Mouse (Mus musculus): ENCODE measurements around the gene Ubp1.
"Not testable (repeated sequence)": the region's sequence is repeated elsewhere in the genome, so short reads cannot be mapped to it uniquely, and the experiment has no call there.

The Ubp1 gene

DNA sequence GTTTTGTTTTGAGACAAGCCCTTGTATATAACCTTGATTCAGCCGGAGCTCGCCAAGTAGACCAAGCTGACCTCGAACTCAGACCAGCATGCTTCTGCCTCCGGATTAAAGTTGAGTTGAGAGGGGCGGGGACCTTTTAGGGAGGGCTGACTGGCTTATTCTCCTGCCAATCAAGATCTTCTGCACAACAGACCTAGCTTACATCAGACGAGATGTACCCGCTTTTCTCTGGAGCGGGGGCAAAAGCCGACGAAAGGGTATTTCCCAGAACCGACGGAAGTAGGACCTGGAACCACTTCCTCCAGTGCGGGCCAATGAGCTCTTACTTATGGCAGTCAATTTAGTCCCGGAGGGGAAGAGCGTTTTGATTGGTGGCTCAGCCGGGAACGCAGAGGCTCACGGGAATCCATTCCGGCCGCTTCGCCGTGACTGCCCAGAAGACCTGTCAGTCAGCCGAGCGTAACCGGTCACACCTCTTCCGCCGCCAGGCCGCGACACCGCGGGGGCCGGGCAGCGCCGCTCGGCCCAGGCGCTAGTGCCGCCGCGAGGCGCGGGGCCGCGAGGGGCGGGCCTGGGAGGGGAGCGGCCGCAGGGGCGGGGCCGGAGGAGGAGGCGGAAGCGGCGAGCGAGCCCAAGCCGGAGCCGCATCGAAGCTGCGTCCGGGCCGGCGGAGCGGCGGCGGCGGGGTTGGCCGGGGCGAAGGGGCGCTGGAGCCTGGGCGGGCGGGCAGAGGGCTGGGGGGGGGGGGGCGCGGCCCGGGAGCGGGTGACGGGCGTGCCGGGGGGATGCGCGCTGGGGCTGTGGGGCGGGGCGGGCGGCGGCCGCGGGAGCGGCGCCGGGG lies at the start of gene Ubp1:
Gene Ubp1, plus strand, starts transcription at position 401 of the 841 bp plus-strand sequence.
- peak; percentile 99 for DNase-seq

DNA sequence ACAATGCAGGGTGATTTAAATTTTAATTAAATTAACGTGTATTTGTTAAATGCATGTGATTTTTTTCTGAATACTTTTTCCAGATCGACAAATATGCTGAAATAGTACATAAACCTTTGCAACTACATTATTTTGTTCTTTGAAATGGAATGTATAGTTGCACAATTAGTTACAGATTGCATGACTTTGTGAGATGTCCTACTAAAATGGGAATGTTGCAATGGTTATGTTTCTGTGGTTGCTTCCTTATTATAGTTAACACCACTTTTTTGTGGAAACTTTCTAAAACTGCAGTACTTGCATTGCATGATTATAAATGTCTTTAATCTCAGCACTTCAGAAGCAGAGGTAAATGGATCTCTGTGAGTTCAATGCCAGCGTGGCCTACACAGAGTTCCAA lies 35.8 kb upstream of the Ubp1 start:
- no peak for DNase-seq

DNA sequence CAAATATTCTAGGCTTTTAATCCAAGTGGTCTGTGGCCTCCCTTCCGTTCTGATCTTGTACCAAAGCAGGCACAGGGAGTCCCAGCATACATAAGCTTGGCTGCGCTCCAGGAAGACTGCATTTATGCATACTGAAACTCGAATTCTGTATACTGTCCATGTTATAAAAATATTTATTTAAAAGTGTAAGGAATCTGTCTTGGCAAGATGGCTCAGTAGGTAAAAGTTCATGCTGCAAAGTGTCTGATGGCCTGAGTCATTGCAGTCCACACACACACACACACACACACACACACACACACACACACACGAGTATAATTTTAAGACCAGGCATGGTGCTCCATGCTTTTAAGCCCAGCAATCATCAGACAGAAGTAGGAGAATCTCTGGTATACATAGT lies 27.6 kb upstream of the Ubp1 start:
- DNase-seq: no peak

DNA sequence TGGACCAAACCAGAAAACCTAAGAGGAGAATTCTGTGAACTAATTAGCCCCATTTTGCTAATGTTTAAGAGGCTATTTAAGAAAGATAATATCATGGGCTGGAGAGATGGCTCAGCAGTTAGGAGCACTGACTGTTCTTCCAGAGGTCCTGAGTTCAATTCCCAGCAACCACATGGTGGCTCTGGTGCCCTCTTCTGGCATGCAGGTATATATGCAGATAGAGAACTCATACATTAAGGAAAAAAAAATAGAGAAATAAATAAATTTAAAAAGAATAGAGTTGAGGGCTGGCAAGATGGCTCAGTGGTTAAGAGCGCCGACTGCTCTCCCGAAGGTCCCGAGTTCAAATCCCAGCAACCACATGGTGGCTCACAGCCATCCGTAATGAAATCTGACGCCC lies 26.4 kb upstream of the Ubp1 start:
- DNase-seq: not testable (repeated sequence)

DNA sequence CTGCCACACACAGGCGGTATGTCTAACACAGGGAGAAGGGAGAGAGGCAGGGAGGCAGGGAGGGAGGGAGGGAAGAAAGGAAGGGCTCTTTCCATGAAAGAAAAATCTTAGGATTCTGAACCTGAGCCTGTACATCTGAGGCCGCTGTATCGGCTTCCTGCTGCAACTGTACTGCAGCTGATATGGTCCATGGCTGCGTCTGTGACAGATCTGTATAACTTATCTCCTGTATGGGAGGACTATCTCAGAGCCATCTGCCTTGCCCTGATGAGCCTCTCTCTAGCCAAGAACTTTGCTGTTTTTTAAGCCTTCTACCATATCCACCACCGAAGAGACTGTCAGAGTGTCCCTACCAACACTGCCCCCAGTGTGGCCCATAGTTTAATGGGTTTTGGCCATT lies 14.9 kb upstream of the Ubp1 start:
- DNase-seq: no peak

DNA sequence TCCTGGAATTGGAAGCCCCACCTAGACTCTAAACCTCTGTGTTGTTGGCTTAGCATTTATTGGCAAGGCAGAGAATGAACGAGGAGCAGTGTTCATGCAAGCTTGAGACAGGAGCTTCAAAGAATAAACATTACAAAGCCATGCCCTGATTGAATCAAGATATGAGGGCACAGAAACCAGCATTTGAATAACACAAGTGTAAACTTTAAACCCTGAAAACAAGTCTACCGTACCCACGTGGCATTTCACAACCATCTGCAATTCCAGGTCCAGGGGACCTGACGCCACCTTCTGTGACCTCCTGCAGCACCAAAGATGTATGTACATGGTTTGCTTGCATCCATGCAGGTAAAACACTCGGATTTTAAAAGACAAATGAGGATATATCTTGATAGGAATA lies 8.1 kb upstream of the Ubp1 start:
- DNase-seq: no peak

DNA sequence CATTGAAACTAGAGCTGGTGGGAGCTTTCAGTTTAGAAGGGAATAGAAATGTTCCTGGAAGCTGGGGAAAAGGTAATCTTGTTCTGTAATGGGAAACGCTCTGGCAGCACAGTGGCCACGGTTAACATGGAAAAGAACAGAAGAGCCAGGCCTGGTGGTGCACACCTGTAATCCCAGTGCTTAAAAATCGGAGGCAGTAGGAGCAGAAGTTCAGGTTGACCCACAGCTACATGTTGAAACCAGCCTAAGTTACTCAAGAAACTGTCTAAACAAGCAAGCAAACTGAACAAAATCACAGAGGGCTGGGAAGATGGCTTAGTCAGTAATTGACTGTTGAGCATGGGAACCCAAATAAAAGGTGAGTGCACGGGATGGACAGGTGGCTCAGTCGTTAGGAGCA lies 5.9 kb upstream of the Ubp1 start:
- DNase-seq: no peak

DNA sequence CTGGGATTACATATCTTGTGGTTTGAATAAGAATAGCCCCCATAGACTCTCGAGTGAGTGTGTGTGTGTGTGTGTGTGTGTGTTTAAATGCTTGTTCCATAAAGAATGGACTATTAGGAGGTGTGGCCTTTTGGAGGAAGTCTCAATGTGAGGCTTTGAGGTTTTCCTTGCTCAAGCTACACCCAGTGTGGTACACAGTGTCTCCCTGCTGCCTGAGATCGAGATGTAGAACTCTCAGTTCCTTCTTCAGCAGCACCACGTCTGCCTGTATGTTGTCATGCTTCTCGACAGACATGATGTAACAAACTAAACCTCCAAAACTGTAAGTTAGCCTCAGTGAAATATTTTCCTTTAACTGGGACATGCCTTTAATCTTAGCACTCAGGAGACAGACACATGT lies 2.1 kb upstream of the Ubp1 start:
- peak; percentile 30 for DNase-seq

DNA sequence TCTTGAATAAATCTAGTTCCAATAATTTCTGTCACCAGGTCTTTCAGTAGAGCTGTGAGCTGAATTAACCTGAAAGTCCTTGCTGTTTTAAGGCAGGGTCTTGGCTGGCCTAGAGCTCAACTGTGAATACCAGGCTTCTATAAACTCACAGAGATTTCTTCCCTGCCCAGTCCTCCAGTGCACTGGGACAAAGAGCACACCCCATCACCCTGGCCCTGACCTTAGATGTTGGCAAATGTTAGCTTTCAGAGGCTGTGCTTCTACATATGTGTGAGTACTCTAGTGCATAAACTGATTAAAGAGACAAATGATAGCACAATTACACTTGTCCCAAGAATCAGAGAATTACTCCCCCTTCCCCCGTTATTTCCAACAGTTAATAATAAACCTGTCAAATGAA lies 1.1 kb upstream of the Ubp1 start:
- no peak for DNase-seq

DNA sequence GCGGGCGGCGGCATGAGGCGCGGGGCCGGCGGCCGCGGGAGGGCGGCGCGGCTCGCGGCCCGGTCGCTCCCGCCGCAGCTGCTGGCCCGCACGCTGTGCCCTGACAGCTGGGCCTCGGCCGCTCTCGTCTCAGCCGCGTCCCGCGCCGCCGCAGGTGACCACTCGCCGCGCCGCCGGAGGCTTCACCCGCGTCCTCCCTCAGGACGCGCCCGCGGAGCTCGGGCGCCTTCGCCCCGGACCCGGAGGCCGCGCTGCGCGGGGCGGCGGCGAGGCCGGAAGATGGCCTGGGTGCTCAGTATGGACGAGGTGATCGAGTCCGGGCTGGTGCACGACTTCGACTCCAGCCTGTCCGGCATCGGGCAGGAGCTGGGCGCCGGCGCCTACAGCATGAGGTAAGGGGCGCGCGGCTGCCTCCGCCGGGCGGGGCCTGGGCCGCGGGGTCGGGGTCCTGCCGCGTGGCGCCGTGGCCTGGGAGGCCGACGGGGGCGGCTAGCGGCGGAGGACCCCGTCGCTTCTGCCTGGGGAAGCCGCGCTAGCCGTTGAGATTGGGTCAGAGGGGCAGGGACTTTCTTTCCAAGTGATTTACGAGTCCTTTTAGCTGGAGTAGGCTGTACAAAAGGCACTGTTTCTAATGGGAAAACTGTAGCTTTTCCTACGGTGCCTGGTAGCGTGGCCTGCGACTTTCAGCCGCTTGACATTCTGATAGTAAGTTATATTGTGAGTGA lies 803 bp downstream of the Ubp1 start:
- DNase-seq: no peak

DNA sequence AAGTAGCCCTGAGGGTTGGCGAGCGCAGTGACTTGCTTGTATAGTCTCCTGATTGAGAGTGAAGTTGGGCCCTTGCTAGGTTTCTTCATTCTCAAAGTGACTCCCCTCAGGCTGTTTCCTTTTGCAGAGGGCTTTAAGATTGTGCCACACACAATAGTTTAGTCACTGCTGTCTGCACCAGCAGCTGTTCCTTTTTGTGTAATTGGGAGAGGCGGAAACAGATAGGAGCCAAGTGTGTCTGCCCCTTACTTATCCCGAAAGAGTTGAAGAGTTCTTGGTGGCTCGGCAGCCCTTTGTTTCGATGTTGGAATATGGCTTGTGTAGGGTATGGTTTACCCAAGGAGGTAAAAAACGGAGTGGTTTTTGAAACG lies 1.4 kb downstream of the Ubp1 start:
- DNase-seq: no peak

DNA sequence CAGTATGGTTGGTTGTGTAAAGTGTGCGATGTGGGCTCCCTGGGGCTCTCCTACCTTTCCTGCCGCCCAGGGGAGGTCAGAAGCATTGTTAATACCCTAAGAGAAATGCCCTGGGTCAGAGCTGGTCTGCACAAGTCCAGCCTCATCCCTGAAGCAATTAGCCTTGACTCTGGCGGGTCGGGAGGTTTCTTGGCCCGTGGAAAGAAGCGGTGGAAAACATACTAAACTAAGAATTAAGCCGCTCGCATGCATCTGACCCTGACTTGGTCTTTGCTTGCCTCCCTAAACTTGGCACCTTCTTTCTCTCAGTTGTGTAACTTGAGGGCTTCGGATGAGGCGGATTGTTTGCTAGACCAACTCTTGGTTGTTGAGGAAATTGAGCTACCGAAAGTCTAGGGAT lies 1.8 kb downstream of the Ubp1 start:
- no peak for DNase-seq

DNA sequence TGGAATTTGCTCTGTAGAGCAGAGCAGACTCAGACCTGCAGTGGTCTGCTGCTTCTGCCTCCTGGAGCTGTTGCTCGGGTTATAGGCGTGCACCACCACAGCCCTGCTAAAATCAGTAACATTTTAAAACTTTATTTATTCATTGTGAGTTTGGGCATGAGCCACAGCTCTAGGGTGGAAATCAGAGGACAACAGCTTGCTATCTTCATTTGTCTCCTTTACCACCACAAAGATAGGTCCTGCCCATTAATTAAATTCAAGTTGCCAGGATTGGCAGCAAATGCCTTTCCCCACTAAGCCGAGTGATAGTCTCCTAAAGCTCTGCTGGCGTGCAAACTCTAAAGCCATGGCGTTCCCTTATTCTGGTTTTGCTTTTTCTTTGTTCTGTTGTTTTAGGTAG lies 4.9 kb downstream of the Ubp1 start:
- DNase-seq: no peak

DNA sequence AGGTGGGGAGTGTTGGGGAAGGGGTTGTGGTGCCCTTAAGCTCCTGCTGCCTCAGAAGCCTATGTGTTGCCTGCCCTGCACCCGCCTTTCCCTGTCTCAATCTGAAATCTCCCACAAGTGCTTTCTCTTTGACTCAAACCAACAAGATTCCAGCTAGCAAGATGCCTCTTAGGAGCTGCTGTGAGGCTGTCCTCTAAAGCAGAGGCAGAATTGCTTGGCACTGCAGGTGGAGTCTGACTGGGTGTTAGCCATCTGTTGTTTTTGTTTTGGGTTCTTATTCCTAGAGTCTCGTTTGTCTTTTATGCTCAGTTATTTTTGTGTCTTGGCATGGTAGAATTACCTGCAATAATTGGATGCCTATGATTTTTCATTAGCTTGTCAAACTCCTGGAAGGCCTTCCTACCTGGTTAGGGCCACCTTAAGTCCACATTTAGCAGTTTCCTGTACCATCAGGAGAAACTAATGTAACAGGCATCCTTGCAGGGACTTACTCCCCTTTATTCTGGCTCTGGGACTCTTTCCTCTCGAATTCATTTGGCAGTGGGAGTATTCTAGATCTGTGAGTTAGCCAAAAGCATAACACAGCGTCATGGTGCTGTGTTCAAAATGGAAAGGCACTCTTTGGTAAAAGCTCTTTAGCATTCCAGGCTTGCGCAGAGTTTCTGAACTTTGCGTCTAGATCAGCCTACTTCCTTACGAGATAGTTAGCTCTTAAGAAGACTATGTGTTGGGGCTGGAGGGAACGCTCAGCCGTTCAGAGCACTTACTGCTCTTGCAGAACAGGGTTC lies 8.5 kb downstream of the Ubp1 start:
- peak; percentile 36 for DNase-seq

DNA sequence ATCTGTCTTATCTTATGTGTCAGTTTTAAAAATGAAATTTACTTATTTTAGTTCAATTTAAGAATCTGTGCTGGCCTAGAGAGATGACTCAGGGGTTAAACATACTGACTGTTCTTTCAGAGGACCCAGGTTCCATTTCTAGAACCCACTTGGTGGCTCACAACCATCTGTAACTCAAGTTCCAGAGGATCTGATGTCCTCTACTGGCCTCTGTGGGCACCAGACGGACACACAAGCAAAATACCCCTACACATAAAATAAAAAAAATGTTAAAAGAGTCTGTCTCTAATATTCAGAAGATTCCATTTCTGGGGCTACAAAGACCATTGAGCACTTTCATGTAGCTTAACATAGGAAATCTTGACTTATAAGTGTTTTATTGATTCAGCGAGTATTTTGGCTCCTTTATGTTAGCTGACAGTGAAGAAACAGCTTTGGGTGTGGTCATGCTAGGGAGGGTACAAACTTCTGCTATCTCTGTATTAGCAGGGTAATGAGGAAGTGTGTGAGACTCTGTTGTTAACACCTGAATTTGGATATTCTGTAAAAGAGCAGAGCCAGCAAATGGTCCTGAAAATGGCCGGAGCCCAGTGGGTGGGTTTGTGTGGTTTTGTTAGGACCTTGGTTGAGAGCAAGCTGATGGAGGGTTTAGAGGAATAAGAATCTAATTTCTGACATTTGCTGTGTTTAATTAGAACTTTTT lies 10.5 kb downstream of the Ubp1 start:
- DNase-seq: no peak

DNA sequence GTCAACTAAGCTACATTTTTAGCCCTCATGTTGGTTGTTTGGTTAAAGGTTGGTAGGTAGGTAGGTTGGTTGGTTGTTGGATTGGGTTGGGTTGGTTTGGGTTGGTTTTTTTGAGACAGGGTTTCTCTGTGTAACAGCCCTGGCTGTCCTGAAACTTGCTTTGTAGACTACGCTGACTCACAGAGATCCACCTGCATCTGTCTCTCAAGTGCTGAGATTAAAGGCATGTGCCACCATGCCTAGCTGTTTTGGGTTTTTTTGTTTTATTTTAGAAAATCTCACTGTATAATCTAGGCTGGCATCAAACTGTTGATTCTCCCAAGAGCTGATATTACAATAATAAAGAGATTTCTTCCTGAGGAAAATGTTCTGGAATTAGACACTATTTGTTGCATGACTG lies 12.6 kb downstream of the Ubp1 start:
- no peak for DNase-seq

DNA sequence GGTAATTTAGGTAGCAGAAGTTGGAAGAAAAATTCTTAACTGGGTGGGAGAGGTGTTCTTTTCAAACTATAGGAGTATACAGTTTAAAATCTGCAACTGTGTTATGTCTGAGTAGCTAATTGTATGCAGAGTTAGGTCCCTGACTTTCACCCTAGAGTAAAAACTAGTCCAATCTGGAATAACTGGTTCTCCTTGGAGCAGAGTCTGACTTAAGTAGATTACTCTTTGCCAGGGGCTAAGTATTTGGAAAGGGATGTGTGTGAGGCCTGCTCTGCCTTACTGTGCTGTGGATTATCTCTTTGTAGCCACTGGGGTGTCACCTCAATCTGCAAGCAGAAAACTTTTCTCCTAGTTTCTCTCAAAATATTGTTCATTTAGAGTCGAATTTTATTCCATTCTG lies 16.5 kb downstream of the Ubp1 start:
- DNase-seq: no peak

DNA sequence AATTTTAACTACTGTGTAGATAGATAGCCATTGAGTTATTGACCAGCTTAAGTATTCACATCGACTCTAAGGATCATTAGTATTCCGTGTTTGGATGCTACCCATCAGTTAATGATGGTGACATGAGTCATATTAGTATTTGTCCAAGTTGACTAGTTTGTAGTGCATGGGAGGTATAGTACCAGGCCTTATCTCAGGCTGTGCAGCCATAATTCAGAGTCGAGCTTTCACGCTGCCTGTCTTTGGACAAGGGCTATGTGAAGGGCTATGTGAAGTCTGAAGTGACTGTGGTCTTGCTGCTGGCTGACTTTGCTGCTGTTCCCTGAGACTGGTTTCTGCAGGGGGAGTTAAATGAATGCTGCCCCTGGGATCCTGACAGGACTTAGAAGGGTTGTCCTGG lies 27.0 kb downstream of the Ubp1 start:
- DNase-seq: no peak

DNA sequence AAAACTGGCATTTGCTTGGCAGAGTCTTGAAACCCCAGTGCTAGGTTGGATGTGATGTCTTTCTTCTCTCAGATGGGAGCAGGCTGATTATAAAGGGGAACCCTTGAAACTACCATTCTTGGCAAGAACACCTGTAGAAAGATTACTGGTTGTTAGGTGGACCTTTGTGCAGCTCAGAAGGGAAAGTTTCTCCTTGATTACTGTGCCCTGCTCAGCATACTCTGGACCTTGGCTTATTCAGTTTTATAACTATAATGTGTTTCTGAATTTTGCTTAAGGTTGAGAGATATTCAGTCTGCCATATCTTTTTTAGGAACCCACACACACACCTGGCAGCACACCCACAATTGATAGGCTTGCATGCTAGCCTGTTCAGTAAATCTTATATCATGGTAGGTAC lies 33.0 kb downstream of the Ubp1 start:
- no peak for DNase-seq

DNA sequence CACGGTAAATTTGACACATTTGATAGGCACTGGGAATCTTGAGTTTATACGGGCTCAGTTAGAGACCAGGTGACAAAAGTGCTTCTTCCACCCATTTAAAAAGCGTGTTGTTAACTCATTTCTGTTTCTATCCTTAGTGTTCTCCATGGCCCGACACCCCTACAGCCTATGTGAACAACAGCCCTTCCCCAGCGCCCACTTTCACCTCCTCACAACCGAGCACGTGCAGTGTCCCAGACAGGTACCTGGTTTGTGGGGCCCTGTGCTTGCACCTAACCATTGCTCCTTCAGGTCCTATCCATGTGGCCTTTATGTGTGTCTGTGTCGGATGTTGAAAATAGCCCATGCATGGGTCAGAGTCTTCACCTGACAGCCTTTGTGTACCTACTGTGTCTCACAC lies 33.7 kb downstream of the Ubp1 start:
- DNase-seq: no peak

DNA sequence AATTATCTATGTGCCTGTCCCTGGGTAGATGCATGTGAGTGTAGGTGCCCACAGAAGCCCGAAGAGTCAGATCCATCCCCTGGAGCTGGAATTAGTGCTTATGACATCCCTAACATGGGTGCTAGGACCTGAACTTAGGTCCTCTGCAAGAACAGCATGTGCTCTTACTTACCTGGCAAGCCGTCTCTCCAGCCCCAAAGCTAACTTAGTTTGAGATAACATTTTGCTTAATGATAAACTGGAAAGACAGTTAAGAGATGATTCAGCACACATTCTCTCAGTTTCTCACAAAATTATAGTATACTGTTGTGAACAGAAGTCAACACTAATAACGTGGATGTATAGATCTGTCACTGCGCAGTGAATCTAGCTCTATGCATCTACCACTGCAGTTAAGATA lies 36.1 kb downstream of the Ubp1 start:
- DNase-seq: no peak

DNA sequence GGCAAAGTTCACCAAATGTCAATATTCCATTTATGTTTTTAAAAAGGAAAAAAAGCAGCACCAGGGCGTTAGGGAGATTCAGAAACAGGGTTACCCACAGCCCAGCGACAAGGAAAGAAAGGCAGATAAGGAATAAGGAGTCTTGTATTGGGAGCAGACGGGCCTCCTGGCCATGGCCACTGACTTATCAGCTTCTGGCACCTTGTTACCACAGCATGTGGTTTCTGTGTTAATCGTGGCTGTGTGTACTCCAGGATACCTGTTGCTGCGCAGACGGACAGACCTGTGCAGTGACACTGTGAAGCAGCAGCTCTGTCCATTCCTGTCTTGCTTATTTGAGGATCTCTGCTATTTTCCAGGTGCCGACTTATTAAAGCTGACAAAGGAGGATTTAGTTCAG lies 38.2 kb downstream of the Ubp1 start:
- no peak for DNase-seq

DNA sequence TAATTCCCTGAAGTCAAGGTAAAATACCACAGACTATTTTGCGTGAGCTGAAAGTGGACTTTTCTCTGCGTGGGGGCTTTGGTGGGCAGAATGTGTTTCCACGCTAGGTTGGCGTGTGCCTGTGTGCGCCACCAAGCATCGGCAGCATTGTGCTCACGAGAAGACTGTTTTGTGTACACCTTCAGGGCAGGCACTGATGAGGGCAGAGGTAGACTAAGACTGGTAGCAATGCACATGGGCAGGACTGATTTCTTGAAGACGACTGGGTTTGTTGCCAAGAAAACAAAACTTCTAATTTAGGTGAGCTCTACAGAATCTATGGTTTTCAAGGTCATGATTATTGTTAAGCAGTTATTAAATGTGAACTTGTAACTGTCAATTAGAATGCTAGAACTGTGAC lies 38.7 kb downstream of the Ubp1 start:
- no peak for DNase-seq

All from layer of hippocampus, adult 9-11 months (tissue).